Mouse (Mus musculus) E14TG2a.4 (cell line): ENCODE results near the gene Ctsz.
A peak's percentile ranks its signal among the peaks of the same experiment; 100 is the strongest.

Experiments
- H3K27me3 ChIP-seq: 2 replicates; pipeline ENCODE4 v1.6.1; 2014; ENCODE audit warnings: low read length, control low read depth; ENCODE audit not compliant: insufficient read depth
- H3K36me3 ChIP-seq: 2 replicates; pipeline ENCODE4 v1.6.1; 2014; ENCODE audit warnings: low read length, control low read depth; ENCODE audit not compliant: insufficient read depth
- H3K4me1 ChIP-seq: replicated peaks from 2 replicates; pipeline ENCODE4 v1.6.1; 2014; ENCODE audit warnings: low read depth, low read length, control low read depth
- H3K4me3 ChIP-seq: replicated peaks from 2 replicates; pipeline ENCODE4 v1.5.1; 2014; ENCODE audit warnings: mild to moderate bottlenecking, low read length
- H3K9me3 ChIP-seq: 2 replicates; pipeline ENCODE4 v1.6.1; 2014; ENCODE audit warnings: low read length, control low read depth
- CTCF ChIP-seq: conservative IDR thresholded peaks from 2 replicates; pipeline ENCODE4 v1.5.1; 2014; ENCODE audit warnings: low read length
- NANOG ChIP-seq: IDR thresholded peaks from 2 replicates; pipeline ENCODE4 v1.6.1; 2014; ENCODE audit warnings: borderline replicate concordance, low read length, mixed read lengths
- POU5F1 ChIP-seq: IDR thresholded peaks from 2 replicates; pipeline ENCODE4 v1.6.1; 2014; ENCODE audit warnings: low read length, borderline replicate concordance

Gene Ctsz

DNA sequence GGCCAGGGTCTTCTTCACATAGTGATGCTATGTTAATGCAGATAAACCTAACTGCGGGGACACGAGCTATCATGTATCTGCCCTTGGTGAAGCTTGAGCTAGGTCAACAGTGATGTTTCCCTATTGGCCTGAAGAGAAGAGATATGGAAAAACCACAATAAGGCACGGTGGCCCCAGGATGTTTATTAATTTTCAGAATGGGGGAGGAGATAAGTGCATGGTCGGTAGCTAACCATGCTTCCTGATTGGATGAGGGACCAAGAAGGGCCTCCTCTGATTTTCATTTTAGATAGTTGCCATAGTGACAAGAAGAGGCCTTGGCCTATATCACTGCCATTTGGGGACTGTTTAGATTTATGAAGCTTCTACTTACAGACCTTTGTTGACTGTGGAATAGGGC, 31.5 kb upstream of the Ctsz start:
- H3K36me3 ChIP-seq: peaks cover 61% of the 10 kb centered on the region
- TF ChIP-seq NANOG (no peak), CTCF (no peak), POU5F1 (no peak)
- H3K27me3 ChIP-seq: no peaks in the 10 kb centered on the region

GRCm38 (mm10) chr2:174463789-174464523, 25.1 kb upstream of the Ctsz start, which contains the start of gene Atp5e:
Atp5e (minus strand) TSS chr2:174464105.
- no peaks in the 10 kb centered on the region for H3K27me3 ChIP-seq
- H3K9me3 ChIP-seq: no peaks in the 10 kb centered on the region
- H3K4me1 ChIP-seq: peaks cover 31% of the 10 kb centered on the region
- peaks cover 79% of the 10 kb centered on the region for H3K36me3 ChIP-seq
- peak within 1 kb of the TSS; percentile 91 for H3K4me3 ChIP-seq
- no peak for TF ChIP-seq POU5F1
- TF ChIP-seq NANOG: no peak
- no peak for TF ChIP-seq CTCF

More for the DNA sequence above, 31.5 kb upstream of the Ctsz start:
- H3K4me3 ChIP-seq: no peak overlapping the region
- H3K9me3 ChIP-seq: no peaks in the 10 kb centered on the region
- peaks cover 47% of the 10 kb centered on the region for H3K4me1 ChIP-seq

GRCm38 (mm10) chr2:174463370-174463769, 24.5 kb upstream of the Ctsz start:
- TF ChIP-seq POU5F1 (no peak), CTCF (no peak), NANOG (no peak)

GRCm38 (mm10) chr2:174459365-174459764, 20.5 kb upstream of the Ctsz start:
- TF ChIP-seq NANOG: no peak
- TF ChIP-seq CTCF: no peak
- TF ChIP-seq POU5F1: no peak
- peaks cover 19% of the 10 kb centered on the region for H3K4me1 ChIP-seq
- H3K27me3 ChIP-seq: 0 out of 2 replicates have a peak, but pooled peaks cover 5% of the 10 kb centered on the region
- H3K9me3 ChIP-seq: peaks cover 8% of the 10 kb centered on the region; the same call in 1 of the 2 replicates
- H3K4me3 ChIP-seq: no peak overlapping the region
- H3K36me3 ChIP-seq: peaks cover 35% of the 10 kb centered on the region

More at GRCm38 (mm10) chr2:174463370-174463769, 24.5 kb upstream of the Ctsz start:
- Histone ChIP-seq H3K4me3 (peak overlapping the region; percentile 91), H3K36me3 (peaks cover 73% of the 10 kb centered on the region), H3K4me1 (peaks cover 25% of the 10 kb centered on the region), H3K27me3 (no peaks in the 10 kb centered on the region), H3K9me3 (no peaks in the 10 kb centered on the region)

- H3K4me1 ChIP-seq: peaks cover 7% of the 10 kb centered on the region
- no peak for TF ChIP-seq POU5F1
- TF ChIP-seq NANOG: no peak
- TF ChIP-seq CTCF: no peak
- H3K9me3 ChIP-seq: peaks cover 8% of the 10 kb centered on the region; the same call in 1 of the 2 replicates
- no peaks in the 10 kb centered on the region for H3K36me3 ChIP-seq
- H3K27me3 ChIP-seq: 0 out of 2 replicates have a peak, but pooled peaks cover 9% of the 10 kb centered on the region
- H3K4me3 ChIP-seq: no peak overlapping the region
Observed at GRCm38 (mm10) chr2:174453681-174454080, 14.8 kb upstream of the Ctsz start.

DNA sequence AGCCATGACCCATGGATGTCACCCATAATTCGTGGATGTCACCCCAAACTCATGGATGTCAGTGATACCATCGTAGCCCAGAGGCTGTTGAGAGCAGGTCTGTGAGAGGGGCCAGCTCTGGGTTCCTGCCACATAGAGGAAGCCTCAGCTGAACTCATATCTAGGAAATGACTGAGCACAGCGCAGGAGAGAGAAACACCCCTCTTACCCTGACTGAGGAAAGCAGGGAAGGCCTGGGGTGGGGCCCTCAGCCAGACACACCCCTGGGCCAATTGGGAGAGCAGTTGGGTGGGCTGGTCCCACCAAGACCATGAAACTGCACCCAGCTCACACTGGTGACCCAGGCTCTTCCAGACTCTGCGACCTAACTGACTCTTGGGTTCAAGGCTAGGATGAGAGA, 11.5 kb upstream of the Ctsz start, which contains the start of gene Tubb1:
Gene Tubb1 (plus strand): TSS at position 343 of the 400 bp plus-strand sequence.
- no peaks in the 10 kb centered on the region for H3K9me3 ChIP-seq

DNA sequence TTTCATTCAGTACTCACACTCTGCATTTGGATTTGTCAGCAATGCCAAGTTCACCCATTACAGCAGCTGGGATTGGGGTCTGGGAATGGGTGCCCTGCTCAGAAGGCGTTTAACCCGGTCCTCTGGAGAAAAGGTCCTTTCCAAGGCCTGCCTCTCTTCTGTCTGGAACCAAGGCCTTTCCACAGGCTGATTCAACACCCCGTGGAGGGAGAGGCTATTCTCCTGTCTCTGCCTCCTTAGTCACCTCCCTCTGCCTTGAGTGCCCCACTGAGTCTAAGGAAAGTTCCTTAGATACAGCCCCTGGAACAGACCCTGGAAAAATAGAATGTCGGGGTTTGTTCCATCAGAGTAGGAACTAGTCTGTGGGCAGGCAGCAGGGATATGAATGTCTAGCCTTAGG, 9.6 kb upstream of the Ctsz start:
- no peak overlapping the region for H3K4me3 ChIP-seq
- no peaks in the 10 kb centered on the region for H3K9me3 ChIP-seq
- H3K36me3 ChIP-seq: no peaks in the 10 kb centered on the region
- H3K4me1 ChIP-seq: peaks cover 7% of the 10 kb centered on the region
- H3K27me3 ChIP-seq: peaks cover 43% of the 10 kb centered on the region
- no peak for TF ChIP-seq CTCF
- no peak for TF ChIP-seq NANOG
- TF ChIP-seq POU5F1: no peak

More for the DNA sequence above, 11.5 kb upstream of the Ctsz start, which contains the start of gene Tubb1:
- H3K27me3 ChIP-seq: peaks cover 31% of the 10 kb centered on the region
- H3K4me3 ChIP-seq: no peak within 1 kb of the TSS
- TF ChIP-seq NANOG (no peak), POU5F1 (no peak), CTCF (no peak)
- H3K36me3 ChIP-seq: no peaks in the 10 kb centered on the region
- H3K4me1 ChIP-seq: peaks cover 7% of the 10 kb centered on the region

- Histone ChIP-seq H3K9me3 (no peaks in the 10 kb centered on the region), H3K4me3 (no peak overlapping the region), H3K27me3 (peaks cover 48% of the 10 kb centered on the region), H3K4me1 (peaks cover 12% of the 10 kb centered on the region), H3K36me3 (no peaks in the 10 kb centered on the region)
- TF ChIP-seq NANOG (no peak), POU5F1 (no peak), CTCF (no peak)
Observed at GRCm38 (mm10) chr2:174446905-174447304, 8.1 kb upstream of the Ctsz start.

DNA sequence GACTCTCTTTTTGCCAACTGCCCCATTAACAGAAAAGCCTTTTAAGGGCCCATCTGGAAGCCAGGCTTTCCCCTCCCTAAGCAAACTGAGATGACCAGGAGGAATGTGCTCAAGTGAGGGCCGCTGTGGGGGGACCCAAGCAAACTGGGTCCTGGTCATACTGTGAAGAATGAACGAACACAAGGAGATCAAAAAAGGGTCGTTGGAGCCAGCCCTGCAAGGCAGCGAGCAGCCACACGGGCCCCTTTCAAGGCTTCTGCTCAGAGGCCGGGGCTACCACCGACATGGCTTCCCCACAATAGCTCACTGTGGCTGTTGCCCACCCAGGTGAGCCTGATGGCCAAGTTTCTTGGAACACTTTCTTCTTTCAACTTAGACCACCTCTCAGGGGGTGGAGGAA, 7.7 kb upstream of the Ctsz start:
- no peaks in the 10 kb centered on the region for H3K9me3 ChIP-seq
- no peak overlapping the region for H3K4me3 ChIP-seq
- TF ChIP-seq NANOG: no peak
- no peak for TF ChIP-seq POU5F1
- no peak for TF ChIP-seq CTCF
- H3K4me1 ChIP-seq: peaks cover 12% of the 10 kb centered on the region
- peaks cover 48% of the 10 kb centered on the region for H3K27me3 ChIP-seq
- H3K36me3 ChIP-seq: no peaks in the 10 kb centered on the region
